ENCODE assay signal across 8 mouse cellular contexts in genomic region chr14:20545529-20546331, GRCm38 (mm10). TPM values are rescaled to one million over a fixed set of nuclear protein-coding genes. Genes with fewer than 3 reads are reported as not detected.
A peak's percentile ranks its signal among the peaks of the same experiment; 100 is the strongest.
DNase-seq lines count a peak whose midpoint lies in the region; ATAC-seq and TF ChIP-seq lines count a peak whose summit lies in the region.

No protein-coding gene starts in this region.

- no peaks in the 10 kb centered on the region for H3K27me3 ChIP-seq in embryonic facial prominence, embryonic 15.5 days
- H3K27me3 ChIP-seq in kidney, embryonic 15.5 days = no peaks in the 10 kb centered on the region

- peak overlapping the region; percentile 98 for H3K4me3 ChIP-seq in bone marrow, adult 2 months (replicated peaks; ENCODE audit: control insufficient read depth, low read depth, low read length)
- H3K4me3 ChIP-seq in embryonic facial prominence, embryonic 15.5 days (replicated peaks) = peak overlapping the region; percentile 90
- H3K4me3 ChIP-seq in kidney, embryonic 15.5 days (replicated peaks) = peak overlapping the region; percentile 60

- TF ChIP-seq POLR2A in bone marrow, adult 2 months (IDR thresholded peaks at IDR 0.05; ENCODE audit: borderline replicate concordance, control insufficient read depth, low read depth, low read length) = peak; percentile 97

- under 1% methylated on average over 67 of the region's 67 CpGs for WGBS in bone marrow, adult 2 months
- under 1% methylated on average over 67 of the region's 67 CpGs for WGBS in embryonic facial prominence, embryonic 15.5 days
- under 1% methylated on average over 50 of the region's 67 CpGs for WGBS in kidney, embryonic 15.5 days

- H3K9me3 ChIP-seq in embryonic facial prominence, embryonic 15.5 days (replicated peaks) = no peaks in the 10 kb centered on the region
- H3K9me3 ChIP-seq in kidney, embryonic 15.5 days (replicated peaks) = no peaks in the 10 kb centered on the region

- peak overlapping the region; percentile 86 for H3K9ac ChIP-seq in embryonic facial prominence, embryonic 15.5 days
- H3K9ac ChIP-seq in kidney, embryonic 15.5 days = peak overlapping the region; percentile 74

- H3K36me3 ChIP-seq in embryonic facial prominence, embryonic 15.5 days = peaks cover 12% of the 10 kb centered on the region
- H3K36me3 ChIP-seq in kidney, embryonic 15.5 days = peaks cover 29% of the 10 kb centered on the region

- peak overlapping the region; percentile 48 for H3K4me2 ChIP-seq in embryonic facial prominence, embryonic 15.5 days (replicated peaks)
- H3K4me2 ChIP-seq in kidney, embryonic 15.5 days = peak overlapping the region; percentile 48

- ATAC-seq in embryonic facial prominence, embryonic 15.5 days (ENCODE audit: insufficient number of reproducible peaks, low FRiP score, low TSS enrichment, low read depth) = peak; percentile 97
- ATAC-seq in kidney, embryonic 15.5 days (replicated peaks; ENCODE audit: low FRiP score) = peak; percentile 99
- ATAC-seq in monocyte, adult 5-6 weeks (replicated peaks; ENCODE audit: insufficient number of reproducible peaks, low FRiP score, low TSS enrichment, poor library complexity, severe bottlenecking) = peak; percentile 70

- DNase-seq in 416B (ENCODE audit: low read depth) = peak; percentile 85
- peak; percentile 91 to 92 for DNase-seq in heart, adult 9 months (ENCODE audit: low spot score in 2 of 2)
- DNase-seq in liver = peak; percentile 96
- DNase-seq in spleen, postnatal 4 days (ENCODE audit: low spot score in 2 of 2) = peak; percentile 94 to 97

- TF ChIP-seq CTCF in bone marrow, adult 2 months (IDR thresholded peaks at IDR 0.05; ENCODE audit: control insufficient read depth, insufficient read depth, low read length) = no peak

- H3K4me1 ChIP-seq in bone marrow, adult 2 months (ENCODE audit: control insufficient read depth, insufficient read depth, low read length) = peaks cover 3% of the 10 kb centered on the region; the same call in 1 of the 2 replicates
- H3K4me1 ChIP-seq in embryonic facial prominence, embryonic 15.5 days = peaks cover 16% of the 10 kb centered on the region
- peaks cover 14% of the 10 kb centered on the region for H3K4me1 ChIP-seq in kidney, embryonic 15.5 days

- peak overlapping the region; percentile 100 for H3K27ac ChIP-seq in bone marrow, adult 2 months (ENCODE audit: control insufficient read depth, insufficient read depth, low read depth, low read length, poor library complexity)
- H3K27ac ChIP-seq in embryonic facial prominence, embryonic 15.5 days (replicated peaks) = peak overlapping the region; percentile 98
- peak overlapping the region; percentile 97 for H3K27ac ChIP-seq in kidney, embryonic 15.5 days

RNA-seq across cellular contexts. Expression of gene Ppp3cb, which starts 0.6 kb away (rescaled TPM):
- 23.8 and 35.0 TPM in 2 replicates for polyA plus RNA-seq in bone marrow, adult 2 months (2011; ENCODE audit: insufficient read depth, insufficient read length, low replicate concordance, missing spikeins)
- polyA plus RNA-seq in embryonic facial prominence, embryonic 15.5 days (2015; fragmentation: Nextera tagmentation; extraction: Ambion mirVana) = 46.7 and 50.2 TPM in 2 replicates
- polyA plus RNA-seq in kidney, embryonic 15.5 days (2015; fragmentation: Nextera tagmentation; extraction: Ambion mirVana) = 43.1 and 44.1 TPM in 2 replicates
- 41.3 to 101 TPM (median 45.1 TPM) in 3 replicates for total RNA-seq in monocyte, adult 5-6 weeks (2017)

RNA-seq across cellular contexts. Expression of gene Mss51, which starts 49.0 kb away (rescaled TPM):
- 7.6 and 7.7 TPM in 2 replicates for polyA plus RNA-seq in bone marrow, adult 2 months (2011; ENCODE audit: insufficient read depth, insufficient read length, low replicate concordance, missing spikeins)
- polyA plus RNA-seq in embryonic facial prominence, embryonic 15.5 days (2015; fragmentation: Nextera tagmentation; extraction: Ambion mirVana) = 1.9 and 2.0 TPM in 2 replicates
- 0.63 and 1.0 TPM in 2 replicates for polyA plus RNA-seq in kidney, embryonic 15.5 days (2015; fragmentation: Nextera tagmentation; extraction: Ambion mirVana)
- total RNA-seq in monocyte, adult 5-6 weeks (2017) = 0.43 to 1.9 TPM in 2 of 3 replicates, not detected in the other

Comparison
In these comparisons a context has a peak if more than half of its experiments do, and no peak if none do; other contexts are left out.
1. Peak in every context shown above with its lines: DNase-seq, ATAC-seq, H3K4me3 ChIP-seq and H3K27ac ChIP-seq.